Mouse (Mus musculus): ENCODE measurements around the gene Fkrp.

Gene Fkrp

DNA sequence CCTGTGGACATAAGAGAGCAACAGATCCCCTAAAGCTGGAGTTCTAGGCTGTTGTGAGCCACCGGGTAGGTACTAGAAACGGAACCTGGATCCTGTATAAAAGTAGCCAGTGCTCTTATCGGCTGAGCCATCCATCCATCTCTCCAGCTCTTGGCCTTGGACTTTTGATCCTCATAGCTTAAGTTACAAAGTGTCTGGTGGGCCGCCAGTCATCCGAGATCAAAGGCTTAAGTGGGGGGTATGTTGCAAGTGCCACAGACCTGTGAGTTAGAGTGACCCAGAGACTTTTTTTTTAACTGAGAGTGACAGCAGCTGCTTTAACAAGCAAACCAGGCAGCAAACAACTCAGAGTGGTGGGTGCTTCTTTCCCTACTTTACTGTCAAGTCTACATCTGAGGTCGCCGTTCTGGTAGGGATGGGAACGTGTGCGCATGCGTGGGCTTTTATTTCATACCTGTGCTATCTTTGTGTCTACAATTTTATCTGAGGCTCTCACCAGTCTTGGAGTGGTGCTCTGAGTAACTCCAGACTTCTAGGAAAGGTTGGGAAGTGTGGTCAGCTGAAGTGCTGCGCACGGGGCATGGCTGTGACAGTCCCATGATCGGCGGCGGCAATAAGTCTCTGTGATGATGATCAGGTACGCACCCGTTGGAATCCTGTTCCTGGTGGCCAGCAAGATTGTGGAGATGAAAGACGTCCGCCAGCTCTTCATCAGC, 23.4 kb downstream of the Fkrp start:
- DNase-seq (ENCODE audit: low spot score in 2 of 2): no peak

DNA sequence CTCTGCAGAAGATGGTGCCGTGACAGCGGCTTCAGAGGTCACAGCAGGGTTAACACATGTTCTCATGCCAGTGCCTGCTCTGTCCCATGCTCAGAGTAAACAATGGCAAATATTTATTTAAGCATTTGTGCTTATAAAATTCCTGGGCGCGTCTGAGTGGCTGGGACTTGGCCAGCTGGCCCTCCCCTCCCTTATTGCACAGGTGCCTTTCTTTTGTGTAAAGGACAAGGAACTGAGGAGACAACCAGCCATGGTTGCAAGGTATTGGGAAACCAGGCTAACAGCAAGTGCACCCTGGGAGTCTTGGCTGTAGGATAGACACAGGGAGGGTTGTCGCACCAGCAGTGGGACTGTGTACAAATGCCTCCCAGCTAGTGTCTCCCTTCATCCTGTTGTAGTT, 24.2 kb downstream of the Fkrp start:
- no peak for DNase-seq (ENCODE audit: low spot score in 2 of 2)

DNA sequence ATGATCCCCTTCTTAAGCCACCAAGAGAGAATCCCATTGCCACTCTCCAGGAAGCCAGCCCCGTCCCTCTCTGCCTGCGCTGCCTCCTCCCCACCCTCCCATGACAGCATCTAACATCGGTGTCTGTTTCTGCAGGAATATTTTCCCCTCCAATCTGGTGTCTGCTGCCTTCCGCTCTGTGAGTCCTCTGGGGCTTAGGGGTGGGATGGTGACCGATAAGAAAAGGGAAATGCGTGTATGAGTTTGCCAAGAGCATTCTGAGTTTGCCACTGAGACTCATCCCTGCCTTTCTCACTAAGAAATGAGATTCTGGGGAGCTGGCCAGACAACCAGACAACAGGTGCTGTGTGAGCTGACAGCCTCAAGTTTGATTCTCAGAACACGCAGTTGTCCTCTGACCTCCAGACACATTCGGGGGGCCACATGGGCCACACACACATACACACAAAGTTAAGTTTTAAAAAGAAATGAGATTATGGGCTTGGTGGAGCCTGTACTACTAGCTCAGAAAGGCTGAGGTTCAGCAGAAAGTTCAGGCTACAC, 30.9 kb downstream of the Fkrp start:
- no peak for DNase-seq (ENCODE audit: low spot score in 2 of 2)

DNA sequence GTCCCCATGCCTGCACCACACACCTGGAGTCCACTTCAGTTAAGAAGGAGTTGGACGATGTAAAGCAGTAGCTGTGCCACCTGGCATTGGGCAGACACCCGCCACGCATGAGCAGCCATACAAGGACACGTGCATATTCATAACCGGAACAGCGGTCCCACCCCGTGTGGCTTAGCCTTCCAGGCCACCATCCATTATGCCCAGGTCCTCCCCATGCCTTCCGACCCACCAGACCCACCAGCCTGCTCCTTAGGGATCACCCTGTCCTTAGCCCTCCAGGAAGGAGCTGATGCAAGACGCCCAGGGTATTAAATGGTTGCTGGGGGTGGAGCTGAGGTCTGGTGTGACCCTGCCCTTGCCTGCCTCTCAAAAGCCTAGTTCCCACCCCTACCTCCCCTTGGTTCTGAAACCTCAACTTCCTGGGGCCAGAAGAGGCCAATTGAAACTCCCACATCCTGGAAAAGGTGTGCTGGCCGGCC, 32.0 kb downstream of the Fkrp start:
- no peak for DNase-seq (ENCODE audit: low spot score in 2 of 2)

DNA sequence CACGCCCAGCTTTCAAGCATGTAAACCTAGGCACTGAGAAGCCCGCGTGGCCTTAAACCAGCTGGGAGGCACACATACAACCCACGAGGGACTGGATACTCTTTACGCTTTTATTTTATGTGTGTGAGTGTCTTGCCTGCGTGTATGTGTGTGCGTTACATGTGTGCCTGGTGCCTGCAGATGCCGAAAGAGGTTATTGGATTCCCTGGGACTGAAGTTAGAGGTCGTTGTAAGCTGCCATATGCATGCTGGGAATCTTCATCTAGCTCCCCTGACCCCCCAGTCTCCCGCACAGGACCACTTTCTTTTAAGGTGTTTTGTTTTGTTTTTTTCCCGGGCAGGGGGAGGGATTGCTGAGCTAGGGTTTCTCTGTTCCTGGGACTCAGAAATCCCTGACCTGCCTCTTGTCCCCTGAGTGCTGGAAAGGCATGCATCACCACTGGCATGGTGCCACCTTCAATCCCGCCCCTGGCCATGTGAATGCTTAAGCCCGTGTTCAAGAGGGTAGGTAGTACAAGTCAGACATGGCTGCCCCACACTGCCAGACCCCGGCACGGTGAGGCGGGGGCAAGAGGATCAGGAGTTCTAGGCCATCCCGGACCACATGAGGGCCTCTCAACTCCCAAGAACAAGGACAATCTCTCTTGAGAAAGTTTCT, 32.6 kb downstream of the Fkrp start:
- DNase-seq (ENCODE audit: low spot score in 2 of 2): peak in 1 of 2 experiments; percentile 25

DNA sequence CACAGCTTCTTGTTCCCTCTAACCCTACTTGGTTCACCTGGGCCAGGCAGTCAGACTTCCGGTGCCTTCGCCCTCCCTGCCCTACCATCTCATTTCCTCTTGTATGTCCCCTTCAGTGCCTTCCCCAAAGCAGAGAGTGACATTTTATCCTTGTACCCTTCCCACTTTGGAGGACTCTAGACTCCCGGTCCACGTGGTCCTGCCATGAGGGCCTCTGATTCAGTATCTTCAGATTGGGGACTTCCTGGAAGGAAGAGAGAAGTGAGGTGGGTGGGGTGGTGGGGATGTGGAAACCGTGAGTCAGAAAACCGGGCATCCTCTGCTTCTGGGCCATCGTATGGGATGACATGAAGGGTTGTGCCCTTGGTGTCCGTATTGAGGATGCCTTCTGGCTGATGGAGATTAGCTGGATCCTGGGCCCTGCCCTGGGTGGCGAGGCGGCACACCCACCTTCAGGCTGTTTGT, 33.3 kb downstream of the Fkrp start:
- DNase-seq (ENCODE audit: low spot score in 2 of 2): no peak

DNA sequence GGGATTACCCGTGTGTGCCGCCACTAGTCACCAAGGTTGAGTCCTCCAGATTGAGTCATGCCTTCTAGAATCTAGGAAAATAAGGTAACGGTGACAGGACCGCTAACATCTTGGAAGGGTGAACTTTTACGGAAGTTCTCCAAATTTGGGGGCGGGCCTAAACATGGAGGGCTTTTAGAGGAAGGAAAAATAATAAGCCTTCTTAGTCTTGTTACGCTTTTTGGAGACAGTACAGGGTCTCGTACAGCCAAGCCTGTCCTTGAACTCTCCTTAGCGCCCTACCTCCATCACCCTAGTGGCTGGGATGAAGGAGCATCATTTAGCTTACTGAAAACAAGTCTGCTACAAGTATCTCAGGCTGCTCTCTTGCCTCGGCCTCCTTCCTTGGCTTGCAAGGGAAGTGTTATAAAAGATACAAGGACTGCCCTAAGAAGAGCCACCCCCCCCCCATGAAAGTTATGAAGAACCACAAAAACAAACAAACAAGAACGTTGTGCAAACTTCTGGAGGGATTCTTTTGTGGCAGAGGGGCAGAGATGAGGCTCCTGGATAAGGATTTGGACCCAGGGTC, 33.9 kb downstream of the Fkrp start:
- DNase-seq (ENCODE audit: low spot score in 2 of 2): no peak

DNA sequence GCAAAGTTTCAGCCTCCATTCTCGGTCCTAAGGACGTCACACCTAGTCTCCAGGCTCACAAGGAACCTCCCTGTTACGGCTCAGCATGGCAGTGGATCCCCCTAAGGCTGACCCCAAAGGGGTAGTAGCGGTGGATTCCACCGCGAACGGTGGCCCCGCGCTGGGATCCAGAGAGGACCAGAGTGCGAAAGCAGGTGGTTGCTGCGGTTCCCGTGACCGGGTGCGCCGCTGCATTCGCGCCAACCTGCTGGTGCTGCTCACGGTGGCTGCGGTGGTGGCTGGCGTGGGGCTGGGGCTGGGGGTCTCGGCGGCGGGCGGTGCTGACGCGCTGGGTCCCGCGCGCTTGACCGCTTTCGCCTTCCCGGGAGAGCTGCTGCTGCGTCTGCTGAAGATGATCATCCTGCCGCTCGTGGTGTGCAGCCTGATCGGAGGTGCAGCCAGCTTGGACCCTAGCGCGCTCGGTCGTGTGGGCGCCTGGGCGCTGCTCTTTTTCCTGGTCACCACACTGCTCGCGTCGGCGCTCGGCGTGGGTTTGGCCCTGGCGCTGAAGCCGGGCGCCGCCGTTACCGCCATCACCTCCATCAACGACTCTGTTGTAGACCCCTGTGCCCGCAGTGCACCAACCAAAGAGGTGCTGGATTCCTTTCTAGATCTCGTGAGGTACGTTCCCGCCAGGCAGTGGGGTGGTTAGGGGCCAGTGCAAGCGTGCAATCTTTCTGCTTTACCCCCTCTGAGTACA, 34.5 kb downstream of the Fkrp start:
- DNase-seq (ENCODE audit: low spot score in 2 of 2): no peak

DNA sequence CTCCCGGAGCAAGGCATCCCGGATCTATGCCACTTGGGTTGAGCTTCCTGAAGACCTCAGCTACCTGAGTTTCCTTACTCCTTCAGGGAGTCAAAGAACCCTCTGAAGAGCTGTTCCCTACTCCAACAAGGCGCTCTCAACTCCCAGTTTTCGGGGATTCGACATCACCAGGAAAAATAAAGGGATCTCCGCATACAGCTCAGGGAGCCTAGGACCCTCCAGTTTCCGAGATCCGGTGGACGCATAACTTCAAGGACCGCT, 35.0 kb downstream of the Fkrp start:
- DNase-seq (ENCODE audit: low spot score in 2 of 2): no peak

DNA sequence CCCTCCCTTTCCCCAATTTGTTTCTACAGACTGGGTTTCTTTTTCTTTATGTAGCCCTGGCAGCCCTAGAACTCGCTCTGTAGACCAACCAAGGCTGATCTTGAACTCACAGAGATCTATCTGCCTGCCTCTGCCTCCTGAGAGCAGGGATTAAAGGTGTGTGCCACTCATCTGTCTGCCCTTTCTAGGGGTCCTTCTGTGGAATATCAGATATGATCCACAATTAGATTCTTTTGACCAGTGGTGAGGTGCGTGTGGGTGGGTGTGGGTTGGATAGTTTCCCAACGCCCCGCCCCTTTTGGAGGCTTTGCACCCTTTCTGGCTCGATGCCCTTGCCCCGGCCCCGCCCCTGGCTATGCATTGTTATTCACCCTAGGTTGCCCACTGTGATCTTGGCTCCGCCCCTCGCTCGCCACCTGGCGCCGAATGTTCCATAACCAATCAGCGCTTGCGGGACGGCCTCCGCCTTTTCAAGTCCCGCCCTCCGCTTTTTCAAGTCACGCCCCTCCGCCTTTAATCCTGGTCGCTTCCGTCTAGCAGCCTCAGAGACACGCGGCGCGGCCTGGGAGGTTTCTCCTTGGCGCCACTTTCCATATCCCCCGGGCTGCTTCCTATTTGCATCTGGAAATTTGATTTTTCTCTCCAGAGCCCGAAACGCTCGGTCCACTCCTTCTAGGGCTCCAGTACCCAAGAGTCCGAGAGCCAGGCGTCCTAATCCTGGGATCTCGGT, 35.5 kb downstream of the Fkrp start, which contains the start of gene Slc1a5:
Gene Slc1a5 (plus strand): TSS at position 516 of the 730 bp plus-strand sequence.
- peak; percentile 63 to 86 for DNase-seq (ENCODE audit: low spot score in 2 of 2)

DNA sequence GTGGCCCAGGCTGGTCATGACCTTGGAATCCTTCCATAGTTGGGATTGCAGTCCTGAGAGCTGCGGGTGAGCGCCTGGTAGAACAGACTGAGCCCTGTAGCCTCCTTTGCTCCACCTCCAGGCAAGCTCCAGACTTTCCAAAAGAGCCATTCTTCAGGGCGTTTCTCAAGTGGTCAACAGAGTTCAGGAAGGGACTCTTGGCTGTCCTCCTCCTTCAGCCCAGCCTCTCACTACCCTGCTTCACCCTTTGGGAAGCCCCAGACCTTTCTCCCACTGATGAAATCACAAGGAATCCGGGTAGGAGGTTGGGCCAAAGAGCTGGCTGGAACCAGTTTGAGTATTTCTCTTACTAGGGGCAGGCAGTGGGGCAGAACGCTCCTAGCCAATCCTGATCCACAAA, 36.5 kb downstream of the Fkrp start:
- DNase-seq (ENCODE audit: low spot score in 2 of 2): no peak

DNA sequence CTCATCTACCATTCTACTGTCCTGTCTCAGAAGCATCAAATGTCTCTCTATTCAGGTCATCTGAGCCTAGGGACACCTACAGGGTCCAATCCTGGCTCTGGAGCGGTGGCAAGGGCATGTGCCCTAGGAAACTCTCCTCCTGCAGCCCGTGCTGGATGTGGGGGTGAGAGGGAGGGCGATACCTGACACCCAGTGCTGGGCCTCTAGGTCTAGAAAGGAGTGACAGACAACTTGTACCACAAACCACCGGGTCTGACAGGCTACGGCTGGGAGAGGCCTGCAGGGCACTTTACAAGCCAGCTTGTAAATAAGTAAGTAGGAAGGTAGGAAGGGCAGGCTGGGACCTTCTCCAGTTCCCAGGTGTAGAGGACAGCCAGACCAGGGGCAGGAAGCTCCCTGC, 40.6 kb downstream of the Fkrp start:
- no peak for DNase-seq (ENCODE audit: low spot score in 2 of 2)

DNA sequence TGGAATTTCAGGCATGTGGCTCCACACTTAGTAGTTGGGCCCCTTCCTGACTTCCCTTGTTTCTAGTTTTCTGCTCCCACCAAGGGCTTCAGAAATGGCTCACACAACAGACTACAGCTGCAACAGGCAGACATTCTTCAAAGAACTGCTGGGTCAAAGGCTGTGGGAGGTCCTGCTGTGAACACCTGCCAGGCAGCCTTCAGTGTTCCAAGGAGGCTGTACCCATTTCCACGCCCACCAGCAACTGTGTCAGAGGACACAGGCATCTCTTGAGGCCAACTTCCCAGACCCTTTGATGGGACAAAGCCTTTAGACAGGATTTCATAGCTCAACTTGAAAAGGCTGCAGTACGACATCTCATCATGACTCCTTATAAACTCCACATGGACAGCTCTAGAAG, 50.1 kb downstream of the Fkrp start:
- DNase-seq (ENCODE audit: low spot score in 2 of 2): no peak

DNA sequence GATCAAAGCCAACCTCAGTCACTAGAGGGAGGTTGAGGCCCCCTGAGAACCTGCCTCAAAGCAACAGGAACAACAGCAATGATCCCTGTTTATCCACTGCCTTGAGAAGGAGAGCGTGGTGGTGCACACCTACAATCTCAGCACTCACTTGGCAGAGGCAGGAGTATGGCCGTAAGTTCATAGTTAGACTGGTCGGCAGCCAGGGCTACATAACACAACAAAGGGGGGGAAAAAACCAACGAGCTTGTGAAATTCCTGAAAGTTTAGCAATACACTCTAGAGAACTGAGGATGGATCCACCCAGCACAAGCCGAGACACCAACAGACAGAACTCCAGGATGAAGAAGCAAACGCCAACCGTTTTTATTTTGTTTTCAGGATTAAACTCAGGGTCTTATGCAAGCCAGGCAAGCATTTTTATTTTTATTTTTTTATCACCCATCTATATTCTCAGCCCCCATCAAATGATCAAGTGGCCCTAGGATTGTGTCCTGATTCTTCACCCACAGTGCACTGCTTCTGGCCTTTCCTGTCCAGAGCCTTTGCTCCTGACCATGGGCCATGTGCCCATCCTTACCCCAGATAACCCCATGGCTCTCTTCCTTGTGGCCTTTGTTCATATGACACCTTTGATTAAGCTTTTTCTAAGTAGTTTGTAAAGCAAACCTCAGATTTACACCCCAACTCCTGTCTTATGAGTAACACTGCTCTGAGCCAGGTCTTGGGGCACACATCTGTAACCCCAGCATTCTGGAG, 52.9 kb downstream of the Fkrp start:
- no peak for DNase-seq (ENCODE audit: low spot score in 2 of 2)

DNA sequence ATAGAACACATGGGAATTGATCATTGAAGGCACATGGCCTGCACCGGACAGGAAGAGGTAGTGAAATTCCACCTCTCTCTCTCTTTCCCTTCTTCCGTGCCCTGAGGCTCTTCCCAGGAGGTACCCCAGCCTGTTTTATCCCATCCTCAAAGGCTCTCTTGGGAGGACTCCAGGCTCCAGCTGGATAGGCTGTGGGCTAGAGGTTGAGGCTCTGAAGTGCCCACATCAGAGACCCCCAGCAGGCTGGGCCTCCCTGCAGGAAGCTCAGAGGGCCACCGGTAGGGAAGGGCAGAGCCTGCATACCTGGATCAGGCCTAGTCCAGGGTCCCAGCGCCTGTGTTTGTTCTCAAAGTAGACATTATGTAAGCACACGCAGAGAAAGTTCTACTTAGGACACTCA, 54.9 kb downstream of the Fkrp start:
- no peak for DNase-seq (ENCODE audit: low spot score in 2 of 2)

DNA sequence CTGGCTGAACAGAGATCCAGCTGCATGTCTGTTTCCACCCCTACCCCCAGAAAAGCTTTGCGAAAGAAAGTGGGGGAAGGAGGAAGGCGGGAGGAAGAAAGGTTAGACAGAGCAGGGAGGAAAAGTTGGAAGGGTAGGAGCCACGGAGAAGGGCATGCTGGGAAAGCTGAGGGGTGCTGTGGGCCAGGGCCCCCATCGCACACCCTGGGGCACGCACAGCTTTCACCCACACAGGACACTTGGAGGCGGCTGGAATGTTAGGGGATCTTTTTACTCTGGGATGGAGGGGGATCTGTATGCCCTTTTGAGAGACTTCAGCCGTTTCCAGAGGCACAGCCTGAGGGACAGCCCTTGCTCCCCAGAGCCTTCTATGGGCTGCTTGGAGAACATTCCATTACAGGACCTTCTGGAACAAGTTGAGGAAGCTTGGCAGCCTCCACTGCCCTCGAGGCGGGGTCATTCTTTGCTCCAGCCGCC, 55.5 kb downstream of the Fkrp start:
- DNase-seq (ENCODE audit: low spot score in 2 of 2): no peak

DNA sequence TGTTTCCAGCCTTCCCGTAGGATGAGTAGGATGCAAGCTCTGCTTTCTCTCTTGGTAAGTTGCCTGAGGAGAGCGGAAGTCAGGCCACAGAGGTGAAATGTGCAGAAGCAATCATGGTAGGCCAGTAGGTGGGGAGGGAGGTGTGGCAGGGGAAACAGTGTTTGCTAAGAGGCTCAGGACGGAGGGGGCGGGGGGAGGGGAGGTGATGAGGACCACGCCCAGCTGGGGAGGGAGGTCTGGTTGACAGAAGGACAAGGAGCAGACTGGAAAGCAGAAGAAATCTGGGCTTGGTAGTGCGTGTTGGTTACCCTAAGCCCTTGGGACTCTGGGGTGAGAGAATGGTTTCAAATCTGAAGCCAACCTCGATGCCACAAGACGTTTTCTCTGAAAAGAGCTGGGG, 56.2 kb downstream of the Fkrp start:
- DNase-seq (ENCODE audit: low spot score in 2 of 2): no peak
